Mouse (Mus musculus): ENCODE data around the gene Nr3c2. TPM values are rescaled to one million over a fixed set of nuclear protein-coding genes. Genes with fewer than 3 reads are reported as not detected.

Gene Nr3c2
- polyA plus RNA-seq, 1 experiment from 2014 or later = 1.3 TPM

- H3K9me3 ChIP-seq (ENCODE audit: control insufficient read depth, low read length) = no peaks in the 10 kb centered on the region
- no peaks in the 10 kb centered on the region for H3K27me3 ChIP-seq (ENCODE audit: control insufficient read depth, insufficient read depth, low read length)
- DNase-seq (ENCODE audit: low spot score) (no peak), ATAC-seq (ENCODE audit: low FRiP score) (no peak)
- H3K4me3 ChIP-seq (ENCODE audit: low read depth, low read length) = no peak overlapping the region
- no peak overlapping the region for H3K4me2 ChIP-seq (replicated peaks; ENCODE audit: low read depth, low read length)
- H3K9ac ChIP-seq (ENCODE audit: low read depth, low read length) = no peak overlapping the region
- no peak overlapping the region for H3K27ac ChIP-seq (ENCODE audit: low read depth, low read length)
- no peaks in the 10 kb centered on the region for H3K36me3 ChIP-seq (ENCODE audit: control insufficient read depth, insufficient read depth, low read length)
- H3K4me1 ChIP-seq (replicated peaks; ENCODE audit: control insufficient read depth, insufficient read depth, low read length) = no peaks in the 10 kb centered on the region
- WGBS = 93% methylated on average over 11 of the region's 11 CpGs
These were observed 395.4 kb downstream of the Nr3c2 start for GRCm38 (mm10) chr8:77294599-77294998.

Measured in hindbrain, embryonic 11.5 days (tissue).